Mouse (Mus musculus) B cell, adult 2 months (primary cell): ENCODE measurements around the gene H1f0.

Experiments
- DNase-seq, 2 experiments: peaks; one replicate each; pipeline ENCODE4 v3.0.0; 2022

H1f0 gene

GRCm38 (mm10) chr15:79028237-79028738, at the start of gene H1f0:
Gene H1f0 (plus strand): TSS chr15:79028450.
- DNase-seq, result peak; percentile 84 to 85

DNA sequence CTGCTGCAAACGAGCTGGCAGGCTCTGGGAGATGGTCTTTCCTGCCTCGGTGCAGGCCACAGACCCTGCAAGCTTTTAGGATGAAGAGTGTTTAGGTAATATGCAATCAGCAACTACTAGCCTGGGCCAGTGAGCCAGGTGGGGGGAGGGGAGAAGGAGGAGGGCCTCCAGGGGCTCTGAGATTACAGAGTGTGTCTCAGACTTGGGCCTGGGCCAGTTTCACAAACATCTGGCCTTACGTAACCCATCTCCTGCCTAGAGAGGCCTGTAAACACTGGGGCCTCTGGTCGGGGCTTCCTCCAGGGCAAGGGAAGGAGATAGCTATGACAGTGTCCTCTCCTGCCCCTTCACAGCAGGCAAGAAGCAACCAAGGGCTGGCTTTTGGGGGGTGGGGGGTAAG, 49.4 kb upstream of the H1f0 start:
- no peak for DNase-seq

GRCm38 (mm10) chr15:78980084-78980483, 48.2 kb upstream of the H1f0 start:
- no peak for DNase-seq

DNA sequence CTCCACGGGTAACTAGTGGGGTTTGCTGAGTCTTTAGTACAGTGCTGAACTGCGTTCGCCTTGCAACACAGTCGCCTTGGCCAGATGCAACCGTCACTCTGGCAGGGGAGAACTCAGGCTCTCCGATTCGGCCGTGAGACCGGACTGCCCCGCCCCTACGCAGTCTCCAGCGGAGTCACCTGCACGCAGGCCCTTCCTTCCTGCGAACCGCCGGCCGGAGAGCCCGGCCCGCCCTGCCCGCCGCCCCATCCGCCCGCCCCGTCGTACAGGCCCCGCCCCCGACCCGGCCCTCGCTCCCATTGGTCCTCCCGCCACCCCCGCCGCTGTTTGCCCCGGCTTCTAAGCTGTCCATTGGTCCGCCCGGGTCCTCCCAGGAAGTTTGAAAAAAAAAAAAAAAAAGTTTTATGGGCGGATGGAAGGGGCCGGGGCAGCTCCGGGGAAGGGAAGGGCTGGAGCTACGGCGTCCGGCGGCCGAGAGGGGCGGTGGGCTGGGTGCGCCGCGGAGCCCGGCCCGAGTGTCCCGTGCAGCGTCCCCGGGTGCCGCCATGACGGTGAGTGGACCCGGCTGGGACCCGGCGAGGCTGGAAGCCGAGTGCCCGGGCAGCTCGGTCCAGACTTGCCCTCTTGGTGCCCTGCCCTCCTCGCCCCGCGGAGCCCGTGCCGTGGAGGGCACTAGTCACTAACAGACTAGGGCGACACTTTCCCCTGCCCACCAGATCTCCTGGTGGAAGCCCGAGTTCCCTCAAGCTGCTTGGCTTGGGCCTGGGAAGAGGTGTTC, 45.4 kb upstream of the H1f0 start:
- peak; percentile 83 for DNase-seq

DNA sequence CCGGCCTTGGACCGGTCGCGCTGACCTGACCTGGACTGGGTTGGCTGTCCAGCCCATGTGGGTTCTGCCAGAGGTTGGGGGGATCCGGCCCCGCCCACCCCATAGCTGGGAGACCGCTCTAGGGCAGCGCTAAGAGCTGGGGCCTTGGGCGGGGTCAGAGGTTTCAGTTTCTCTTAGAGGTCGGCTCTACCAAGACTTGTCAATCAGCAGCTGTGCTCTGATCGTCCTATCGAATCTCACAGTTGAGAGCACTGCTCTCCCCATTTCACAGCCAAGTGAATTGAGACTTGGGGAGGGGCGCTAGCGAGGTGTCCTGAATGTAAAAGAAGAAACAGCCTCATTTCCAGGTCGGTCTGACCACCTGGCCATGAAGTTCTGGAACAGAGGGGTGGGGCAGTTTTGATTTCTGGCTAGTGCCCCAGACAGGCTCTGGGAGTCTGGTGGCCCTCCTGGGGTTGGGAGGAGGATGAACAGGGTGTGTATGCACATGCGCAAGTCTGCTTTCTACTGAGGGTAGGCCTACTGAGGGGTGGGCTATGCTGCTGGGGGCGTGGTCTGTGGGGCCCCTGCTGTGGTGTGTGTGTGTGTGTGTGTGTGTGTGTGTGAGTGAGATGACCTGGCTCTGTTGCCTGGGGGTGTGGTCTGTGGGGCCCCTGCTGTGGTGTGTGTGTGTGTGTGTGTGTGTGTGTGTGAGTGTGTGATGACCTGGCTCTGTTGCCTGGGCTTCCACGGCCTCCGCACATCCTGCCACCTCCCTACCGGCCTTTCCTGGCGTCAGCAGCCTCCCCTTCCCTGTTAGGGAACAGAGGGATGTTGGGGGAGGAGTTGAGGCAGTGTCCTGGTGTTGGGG, 44.6 kb upstream of the H1f0 start:
- peak; percentile 67 to 70 for DNase-seq

GRCm38 (mm10) chr15:78984286-78984778, 43.9 kb upstream of the H1f0 start:
- DNase-seq, result no peak

DNA sequence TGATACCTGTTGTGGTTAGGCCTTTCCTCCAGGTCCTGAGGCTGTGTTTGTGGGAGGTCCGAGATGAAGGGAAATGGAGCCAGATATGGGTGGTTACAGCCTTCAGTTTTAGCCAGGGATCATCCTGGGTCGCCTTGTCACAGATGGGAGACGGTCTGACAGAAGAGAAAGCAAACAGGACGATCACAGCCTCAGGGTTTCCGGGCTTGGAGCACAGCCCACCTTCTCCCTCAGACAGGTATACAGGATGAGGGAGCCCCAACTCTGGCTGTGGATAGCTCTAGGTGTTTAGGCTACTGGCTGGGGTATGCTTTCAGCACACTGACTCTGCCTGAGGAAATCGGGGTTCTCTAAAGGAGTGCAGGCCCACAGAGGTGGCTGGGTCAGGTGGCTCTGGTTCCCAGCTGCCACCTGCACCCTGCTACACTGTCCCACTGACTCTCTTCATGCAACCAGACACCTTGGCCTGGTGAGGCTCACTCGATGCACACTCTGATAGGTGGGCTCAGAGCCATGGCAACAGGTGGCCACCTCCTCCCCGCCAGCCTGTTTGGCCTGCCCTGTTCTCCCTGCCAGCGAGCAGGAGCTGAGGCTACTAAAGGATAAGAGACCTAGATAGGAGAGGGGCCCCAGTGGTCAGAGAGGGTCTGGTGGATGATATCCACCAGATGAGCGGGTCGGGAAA, 41.6 kb upstream of the H1f0 start:
- DNase-seq, result no peak

DNA sequence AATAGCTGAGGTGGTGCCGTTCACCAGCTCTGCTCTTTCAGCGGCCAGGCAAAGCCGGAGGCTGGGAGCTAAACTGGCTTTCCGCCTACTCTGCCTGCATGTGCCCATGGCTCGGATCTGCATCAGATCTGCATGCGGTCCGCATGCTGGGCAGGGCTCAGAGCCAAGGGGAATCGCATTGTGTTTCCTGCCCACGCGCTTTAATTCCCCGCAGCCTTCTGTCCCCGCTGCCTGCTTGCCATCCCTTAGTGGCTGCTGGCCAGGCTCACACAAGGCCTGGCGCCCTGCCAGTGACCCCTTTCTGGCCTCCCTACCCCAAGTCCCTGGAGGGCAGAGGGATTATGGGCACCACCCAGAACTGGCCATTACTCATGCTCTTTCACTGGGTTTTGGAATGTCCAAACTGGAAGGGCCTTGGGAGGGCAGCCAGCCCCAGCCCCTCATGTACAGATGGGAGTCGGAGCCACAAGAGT, 39.7 kb upstream of the H1f0 start:
- DNase-seq, result no peak

- no peak for DNase-seq
Observed at GRCm38 (mm10) chr15:78989152-78990092, 38.8 kb upstream of the H1f0 start.

- DNase-seq, result no peak
Observed at GRCm38 (mm10) chr15:78990093-78990463, 38.2 kb upstream of the H1f0 start.

- no peak for DNase-seq
Observed at GRCm38 (mm10) chr15:78990970-78991525, 37.2 kb upstream of the H1f0 start.

DNA sequence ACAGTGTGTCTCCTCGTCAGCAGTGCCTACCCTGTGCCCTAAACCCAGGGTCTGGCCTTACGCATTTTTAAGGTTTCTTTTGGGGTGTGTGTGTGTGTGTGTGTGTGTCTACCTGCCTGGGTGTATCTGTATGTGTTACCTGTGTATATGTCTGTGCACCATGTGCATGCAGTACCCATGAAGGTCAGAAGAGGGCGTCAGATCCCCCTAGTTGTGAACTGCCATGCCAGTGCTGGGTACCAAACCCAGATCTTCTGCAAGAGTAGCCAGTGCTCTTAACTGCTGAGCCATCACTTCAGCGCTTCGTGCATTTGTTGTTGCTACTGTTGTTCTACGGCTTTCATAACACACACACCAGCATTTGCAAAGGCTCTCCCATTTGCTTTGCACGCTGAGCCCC, 36.0 kb upstream of the H1f0 start:
- peak in 1 of 2 experiments; percentile 10 for DNase-seq

DNA sequence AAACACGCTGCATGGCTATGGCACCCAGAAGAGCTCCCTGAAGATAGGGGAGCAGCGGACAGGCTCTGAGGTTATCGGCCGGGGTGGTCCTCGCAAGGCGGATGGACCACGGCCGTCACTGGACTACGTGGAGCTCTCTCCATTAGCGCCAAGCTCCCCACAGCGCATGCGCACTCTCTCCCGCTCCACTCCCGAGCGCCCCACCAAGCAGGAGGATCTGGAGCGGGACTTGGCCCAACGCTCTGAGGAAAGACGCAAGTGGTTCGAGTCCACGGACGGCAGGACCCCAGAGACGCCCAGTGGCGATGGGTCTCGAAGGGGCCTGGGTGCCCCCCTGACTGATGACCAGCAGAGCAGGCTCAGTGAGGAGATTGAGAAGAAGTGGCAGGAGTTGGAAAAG, 35.3 kb upstream of the H1f0 start:
- DNase-seq, result no peak

DNA sequence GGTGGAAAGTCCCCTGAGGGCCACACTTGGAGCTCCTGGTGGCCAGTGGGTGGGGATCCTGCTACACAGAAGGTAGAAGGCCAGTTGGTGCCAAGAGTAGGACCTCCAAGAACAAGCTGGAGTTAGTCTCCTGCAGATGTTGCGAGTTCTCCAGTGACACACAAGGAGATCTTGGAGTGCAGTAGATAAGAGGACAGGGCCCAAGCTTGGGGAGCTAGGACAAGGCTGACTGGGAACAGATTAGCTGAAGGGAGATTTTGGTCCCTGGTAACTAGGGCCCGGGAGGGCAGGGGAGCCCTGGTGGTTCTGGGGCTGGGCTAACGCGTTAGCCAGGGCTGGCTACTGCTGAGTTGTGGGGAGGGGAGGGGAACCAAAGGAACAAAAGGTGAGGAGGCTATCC, 32.3 kb upstream of the H1f0 start:
- no peak for DNase-seq

DNA sequence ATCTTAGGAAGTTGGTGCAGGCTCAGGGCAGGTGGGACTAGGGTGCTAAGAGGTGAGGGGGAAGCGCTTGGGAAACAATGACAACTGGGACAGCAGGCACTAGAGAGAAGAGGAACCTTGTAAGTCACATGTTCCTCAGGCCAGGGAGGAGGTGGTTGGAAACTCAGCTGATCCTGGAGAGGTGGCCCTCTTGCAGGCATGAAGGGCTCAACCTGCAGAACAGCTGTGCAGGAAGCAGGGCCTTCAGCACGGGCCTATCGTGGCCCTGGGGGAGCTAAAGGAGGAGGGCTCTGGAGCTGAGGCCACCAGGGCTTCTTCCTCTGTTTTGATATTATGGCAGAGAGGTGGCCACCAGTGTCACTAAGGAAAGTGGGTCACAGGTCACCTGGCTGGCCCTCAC, 31.6 kb upstream of the H1f0 start:
- DNase-seq, result peak; percentile 10 to 25

DNA sequence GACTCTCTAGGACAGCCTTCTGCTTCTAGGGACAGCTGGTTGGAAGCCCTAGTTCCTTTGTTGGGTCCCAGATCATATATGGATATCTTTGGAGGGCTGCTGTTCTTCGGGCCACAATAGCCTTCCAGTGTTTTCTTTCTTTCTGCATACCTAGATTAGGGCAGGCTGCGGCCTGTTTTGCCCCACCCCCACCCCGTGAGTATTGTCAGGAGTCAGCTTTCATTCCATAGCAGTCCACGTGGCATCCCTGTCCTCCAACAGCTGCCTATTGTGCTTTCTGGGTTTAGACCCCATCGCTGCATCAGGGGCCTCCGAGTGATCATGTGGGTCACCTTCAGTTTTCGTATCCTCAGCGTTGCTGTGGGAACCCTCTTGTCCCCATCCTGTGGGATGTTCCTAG, 29.9 kb upstream of the H1f0 start:
- no peak for DNase-seq

DNA sequence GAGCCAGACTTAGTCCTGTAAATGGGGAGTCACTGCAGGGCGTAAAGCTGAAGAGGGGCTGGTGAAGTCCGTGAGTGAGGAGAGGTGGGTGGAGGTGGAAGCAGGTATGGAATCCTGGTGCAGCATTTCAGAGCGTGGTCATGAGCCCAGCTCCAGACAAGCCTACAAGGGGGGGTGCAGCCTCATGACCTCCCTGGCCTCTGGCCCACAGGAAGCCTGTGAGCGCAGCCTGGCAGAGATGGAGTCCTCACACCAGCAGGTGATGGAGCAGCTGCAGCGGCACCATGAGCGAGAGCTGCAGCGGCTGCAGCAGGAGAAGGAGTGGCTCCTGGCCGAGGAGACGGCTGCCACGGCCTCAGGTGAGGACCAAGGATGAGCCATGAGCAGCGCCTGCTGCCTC, 28.7 kb upstream of the H1f0 start:
- DNase-seq, result no peak

- DNase-seq, result no peak
Observed at GRCm38 (mm10) chr15:79000357-79000791, 27.9 kb upstream of the H1f0 start.

DNA sequence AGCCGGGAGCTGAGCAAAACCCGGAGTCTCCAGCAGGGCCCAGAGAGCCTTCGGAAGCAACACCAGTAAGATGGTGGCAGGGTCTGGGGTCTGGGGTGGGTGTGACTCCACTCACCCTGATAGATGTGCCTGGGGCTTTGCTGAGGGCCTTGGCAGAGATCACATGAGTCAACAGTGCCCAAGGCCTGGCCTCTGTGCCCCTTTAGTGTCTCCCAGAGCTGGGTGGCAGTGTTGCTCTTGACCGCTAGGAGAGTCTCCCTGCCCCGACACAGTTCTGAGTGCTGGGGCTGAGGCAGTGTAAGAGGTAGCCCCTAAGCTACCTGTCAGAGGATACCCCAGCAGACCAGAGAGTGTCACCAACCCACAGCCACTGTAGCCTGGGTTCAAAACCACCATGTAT, 26.7 kb upstream of the H1f0 start:
- no peak for DNase-seq

DNA sequence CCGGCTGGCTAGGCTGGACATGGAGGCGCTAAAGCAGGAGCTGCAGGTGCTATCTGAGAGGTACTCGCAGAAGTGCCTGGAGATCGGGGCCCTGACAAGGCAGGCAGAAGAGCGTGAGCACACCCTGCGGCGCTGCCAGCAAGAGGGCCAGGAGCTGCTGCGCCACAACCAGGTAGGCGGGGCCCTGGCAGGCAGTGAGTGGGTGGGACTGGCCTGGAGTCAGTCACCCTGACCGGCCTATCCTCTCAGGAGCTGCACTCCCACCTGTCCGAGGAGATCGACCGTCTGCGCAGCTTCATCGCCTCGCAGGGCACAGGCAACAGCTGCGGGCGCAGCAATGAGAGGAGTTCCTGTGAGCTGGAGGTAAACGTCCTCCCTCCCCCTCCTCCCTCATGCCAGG, 26.2 kb upstream of the H1f0 start:
- DNase-seq, result no peak

- DNase-seq, result no peak
Observed at GRCm38 (mm10) chr15:79003079-79003478, 25.2 kb upstream of the H1f0 start.

DNA sequence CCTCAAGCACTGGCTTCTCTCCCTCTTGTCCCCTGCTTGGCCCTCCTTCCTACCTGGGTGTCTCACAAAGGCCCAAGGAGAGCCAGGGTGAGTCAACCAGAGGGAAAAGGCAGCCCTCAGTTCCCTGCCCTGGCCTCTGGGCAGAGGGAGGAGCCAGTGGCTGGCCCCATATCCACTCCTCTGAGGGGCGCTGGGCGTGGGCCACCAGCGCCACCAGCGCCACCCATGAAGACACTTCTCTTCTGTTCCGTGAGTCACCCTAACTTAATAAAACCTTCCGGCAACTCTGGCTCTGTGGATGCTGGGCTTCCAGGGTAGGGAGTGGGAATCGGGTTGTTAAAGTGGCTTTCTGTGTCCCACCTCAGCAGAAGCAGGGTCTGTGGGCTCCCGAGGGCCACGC, 22.7 kb upstream of the H1f0 start:
- no peak for DNase-seq
